In the genomic region with DNA sequence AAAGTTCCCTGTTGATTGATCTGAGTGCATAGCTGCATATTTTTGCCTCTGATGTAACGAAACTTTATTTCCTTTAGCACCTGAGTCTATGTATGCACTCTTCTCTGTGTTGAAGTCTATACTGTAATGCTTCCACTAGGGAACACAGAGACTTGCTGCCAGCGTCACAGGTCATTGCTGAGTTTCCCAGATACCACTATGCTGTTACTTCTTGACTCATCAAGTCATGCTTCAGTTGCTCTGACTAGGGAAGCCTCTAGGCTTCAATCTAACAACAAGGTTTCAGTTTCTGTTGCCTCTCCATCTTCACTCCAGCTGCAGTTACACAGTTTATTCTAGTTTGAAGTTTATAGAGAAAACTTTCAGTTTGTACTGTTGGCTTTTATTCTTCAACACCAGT, we compare ENCODE assay signal across 17 mouse cellular contexts. TPM values are rescaled to one million over a fixed set of nuclear protein-coding genes. Genes with fewer than 3 reads are reported as not detected.
DNase-seq lines count a peak whose midpoint lies in the region; ATAC-seq and TF ChIP-seq lines count a peak whose summit lies in the region.
"Had no signal": no experiment of that assay in that cellular context is flagged by ENCODE, and none has a peak within 500 bp of the region (broad histone marks: within the 10 kb centered on the region; RNA-seq: fewer than 3 reads in every experiment).

No protein-coding gene starts in this region.

- H3K27me3 ChIP-seq in forebrain, postnatal 0 days (ENCODE audit: insufficient read depth, low read length) = no peaks in the 10 kb centered on the region
- H3K27me3 ChIP-seq: embryonic facial prominence, embryonic 12.5 days; limb, embryonic 12.5 days had no signal

- TF ChIP-seq CTCF in forebrain, postnatal 0 days (IDR thresholded peaks at IDR 0.05; ENCODE audit: low read depth) = no peak

- H3K4me2 ChIP-seq in forebrain, postnatal 0 days (ENCODE audit: low read depth) = no peak overlapping the region
- H3K4me2 ChIP-seq: embryonic facial prominence, embryonic 12.5 days; limb, embryonic 12.5 days; midbrain, embryonic 11.5 days had no signal

- WGBS in forebrain, postnatal 0 days = 70% methylated on average over 2 of the region's 2 CpGs

- no peak overlapping the region for H3K4me3 ChIP-seq in forebrain, postnatal 0 days (ENCODE audit: low read depth, low read length)
- H3K4me3 ChIP-seq: embryonic facial prominence, embryonic 12.5 days; limb, embryonic 12.5 days; myocyte had no signal

- no peak overlapping the region for H3K9ac ChIP-seq in forebrain, postnatal 0 days
- H3K9ac ChIP-seq: embryonic facial prominence, embryonic 12.5 days; limb, embryonic 12.5 days; liver, embryonic 14.5 days had no signal

- H3K27ac ChIP-seq in forebrain, postnatal 0 days (ENCODE audit: low read depth, low read length) = no peak overlapping the region
- H3K27ac ChIP-seq: embryonic facial prominence, embryonic 12.5 days; limb, embryonic 12.5 days; liver, embryonic 14.5 days had no signal

- DNase-seq in kidney, adult 8-10 months = peak; percentile 19 to 22
- DNase-seq in kidney, adult 11 months = no peak
- DNase-seq in CD4-positive helper T cell, adult 2 months (ENCODE audit: low read depth, low spot score) = peak; percentile 33
- DNase-seq in left cerebral cortex, adult 11 months (ENCODE audit: low spot score) = no peak
- DNase-seq in heart, postnatal 25 days (ENCODE audit: low spot score) = no peak
- no peak for DNase-seq in forebrain, postnatal 0 days
- DNase-seq: cerebellum, adult 11 months; lung, postnatal 10 days; thymus, postnatal 36 days had no signal

- H3K36me3 ChIP-seq in forebrain, postnatal 0 days (ENCODE audit: insufficient read depth) = no peaks in the 10 kb centered on the region; the same call in 1 of the 2 replicates

- H3K9me3 ChIP-seq in forebrain, postnatal 0 days (ENCODE audit: low read length) = no peaks in the 10 kb centered on the region
- H3K9me3 ChIP-seq: embryonic facial prominence, embryonic 12.5 days; limb, embryonic 12.5 days had no signal

- ATAC-seq in activated CD4-positive, CD25-positive, alpha-beta regulatory T cell, adult 4 months = peak; percentile 69
- peak; percentile 53; the same call in 1 of the 2 replicates for ATAC-seq in monocyte, adult 5-6 weeks (replicated peaks; ENCODE audit: insufficient number of reproducible peaks, low FRiP score, low TSS enrichment, poor library complexity, severe bottlenecking)
- no peak for ATAC-seq in forebrain, postnatal 0 days
- ATAC-seq: intestine, postnatal 0 days had no signal

- H3K4me1 ChIP-seq in forebrain, postnatal 0 days (ENCODE audit: insufficient read depth) = no peaks in the 10 kb centered on the region

- intact Hi-C loops in heart, postnatal 25 days (cut with DNase I) = loop anchor here (2.0 to 10.0 kb wide), 3 partner anchors 168 to 624 kb away; no protein-coding TSS in a partner anchor

RNA-seq across cellular contexts. Expression of gene Ralgps2, which starts 28.5 kb away (rescaled TPM):
- 10 to 100 TPM; 26.6 to 41.1 TPM for polyA plus RNA-seq in activated CD4-positive, CD25-positive, alpha-beta regulatory T cell, adult 4 months (2017; shearing (Covaris generic))
- total RNA-seq in monocyte, adult 5-6 weeks (2017) = 60.9 to 69.7 TPM (median 65.5 TPM) in 3 replicates
- total RNA-seq in heart, postnatal 25 days (2021) = 10 to 100 TPM in 1 of 2 experiments, 1 to 10 TPM in 1; 8.6 to 10.4 TPM
- 94.9 and 101 TPM in 2 replicates for total RNA-seq in forebrain, postnatal 0 days (2014; rRNA removed)
- polyA plus RNA-seq in forebrain, postnatal 0 days (2015; fragmentation: Nextera tagmentation; extraction: Ambion mirVana) = 59.7 and 85.9 TPM in 2 replicates

Comparison
In these comparisons a context has a peak if more than half of its experiments do, and no peak if none do; other contexts are left out.
1. DNase-seq: peak in kidney, adult 8-10 months (2 of 2) and CD4-positive helper T cell, adult 2 months (single experiment); none in kidney, adult 11 months (single experiment), left cerebral cortex, adult 11 months (single experiment), heart, postnatal 25 days (single experiment) and forebrain, postnatal 0 days (single experiment).